Comparison of ENCODE assay signal across 8 mouse cellular contexts in genomic region chr19:45953286-45953685, GRCm38 (mm10). TPM values are rescaled to one million over a fixed set of nuclear protein-coding genes. Genes with fewer than 3 reads are reported as not detected.
DNase-seq lines count a peak whose midpoint lies in the region; ATAC-seq and TF ChIP-seq lines count a peak whose summit lies in the region.

No protein-coding gene starts in this region.

- peak; percentile 33; the same call in 1 of the 2 replicates for TF ChIP-seq CTCF in bone marrow, adult 2 months (IDR thresholded peaks at IDR 0.05; ENCODE audit: control insufficient read depth, insufficient read depth, low read length)
- peak; percentile 94 for TF ChIP-seq CTCF in layer of hippocampus, adult 2 months (conservative IDR thresholded peaks at IDR 0.05)

- H3K4me3 ChIP-seq in limb, embryonic 11.5 days (ENCODE audit: low read depth, low read length), result no peak overlapping the region
- H3K4me3 ChIP-seq in limb, embryonic 10.5 days, result no peak overlapping the region
- H3K4me3 ChIP-seq in bone marrow, adult 2 months (replicated peaks; ENCODE audit: control insufficient read depth, low read depth, low read length), result no peak overlapping the region
- no peak overlapping the region for H3K4me3 ChIP-seq in layer of hippocampus, adult 2 months

- 15% methylated on average over 3 of the region's 3 CpGs for WGBS in limb, embryonic 11.5 days
- WGBS in limb, embryonic 10.5 days, result 11% methylated on average over 3 of the region's 3 CpGs
- 15% methylated on average over 3 of the region's 3 CpGs for WGBS in bone marrow, adult 2 months

- no peak overlapping the region for H3K4me2 ChIP-seq in limb, embryonic 11.5 days (ENCODE audit: low read depth, severe bottlenecking)

- H3K9me3 ChIP-seq in limb, embryonic 11.5 days (ENCODE audit: control insufficient read depth, low read length), result no peaks in the 10 kb centered on the region
- no peaks in the 10 kb centered on the region for H3K9me3 ChIP-seq in limb, embryonic 10.5 days (replicated peaks)

- no peaks in the 10 kb centered on the region for H3K27me3 ChIP-seq in limb, embryonic 11.5 days (ENCODE audit: control insufficient read depth, insufficient read depth, low read length)
- no peaks in the 10 kb centered on the region for H3K27me3 ChIP-seq in limb, embryonic 10.5 days (ENCODE audit: low read depth, poor library complexity, severe bottlenecking)

- no peak overlapping the region for H3K9ac ChIP-seq in limb, embryonic 11.5 days (ENCODE audit: low read length)

- H3K36me3 ChIP-seq in limb, embryonic 11.5 days (ENCODE audit: control insufficient read depth, insufficient read depth, low read length), result no peaks in the 10 kb centered on the region
- peaks cover 37% of the 10 kb centered on the region for H3K36me3 ChIP-seq in limb, embryonic 10.5 days

- ATAC-seq in limb, embryonic 11.5 days (ENCODE audit: insufficient number of reproducible peaks, low FRiP score, low TSS enrichment, low read depth), result no peak
- ATAC-seq in monocyte, adult 5-6 weeks (replicated peaks; ENCODE audit: insufficient number of reproducible peaks, low FRiP score, low TSS enrichment, poor library complexity, severe bottlenecking), result no peak

- no peak overlapping the region for H3K27ac ChIP-seq in limb, embryonic 11.5 days (replicated peaks; ENCODE audit: low read depth, low read length)
- H3K27ac ChIP-seq in limb, embryonic 10.5 days, result no peak overlapping the region
- H3K27ac ChIP-seq in bone marrow, adult 2 months (ENCODE audit: control insufficient read depth, insufficient read depth, low read depth, low read length, poor library complexity), result no peak overlapping the region
- no peak overlapping the region for H3K27ac ChIP-seq in layer of hippocampus, adult 2 months

- DNase-seq in cerebellum, adult 18-20 months, result peak; percentile 10 to 22
- no peak for DNase-seq in cerebellum, adult 11 months
- peak; percentile 25 for DNase-seq in limb, embryonic 11.5 days (ENCODE audit: low spot score)
- DNase-seq in limb, embryonic 10.5 days (ENCODE audit: low spot score), result no peak
- DNase-seq in layer of hippocampus, adult 2 months (ENCODE audit: low spot score in 2 of 2), result peak; percentile 36 to 40
- DNase-seq in right cerebral cortex, postnatal 25 days, result peak; percentile 23

- TF ChIP-seq POLR2A in bone marrow, adult 2 months (IDR thresholded peaks at IDR 0.05; ENCODE audit: borderline replicate concordance, control insufficient read depth, low read depth, low read length), result no peak

- no peaks in the 10 kb centered on the region for H3K4me1 ChIP-seq in limb, embryonic 11.5 days (ENCODE audit: control insufficient read depth, insufficient read depth, low read length)
- H3K4me1 ChIP-seq in limb, embryonic 10.5 days, result no peaks in the 10 kb centered on the region
- H3K4me1 ChIP-seq in bone marrow, adult 2 months (ENCODE audit: control insufficient read depth, insufficient read depth, low read length), result no peaks in the 10 kb centered on the region

RNA-seq across cellular contexts. Expression of gene Armh3, which starts 45.0 kb away (rescaled TPM):
- 15.0 and 16.3 TPM in 2 replicates for polyA plus RNA-seq in limb, embryonic 11.5 days (2014; fragmentation: Nextera tagmentation; extraction: Ambion mirVana)
- 18.0 and 20.1 TPM in 2 replicates for polyA plus RNA-seq in limb, embryonic 10.5 days (2016; fragmentation: Nextera tagmentation; extraction: Ambion mirVana)
- 2.8 and 5.3 TPM in 2 replicates for polyA plus RNA-seq in bone marrow, adult 2 months (2011; ENCODE audit: insufficient read depth, insufficient read length, low replicate concordance, missing spikeins)
- 10 to 100 TPM; 19.0 to 20.6 TPM for total RNA-seq in layer of hippocampus, adult 2 months (2021)
- 7.5 to 16.0 TPM (median 11.5 TPM) in 3 replicates for total RNA-seq in monocyte, adult 5-6 weeks (2017)

RNA-seq across cellular contexts. Expression of gene Hps6, which starts 50.0 kb away (rescaled TPM):
- polyA plus RNA-seq in limb, embryonic 11.5 days (2014; fragmentation: Nextera tagmentation; extraction: Ambion mirVana), result 2.7 and 3.1 TPM in 2 replicates
- 4.7 and 5.3 TPM in 2 replicates for polyA plus RNA-seq in limb, embryonic 10.5 days (2016; fragmentation: Nextera tagmentation; extraction: Ambion mirVana)
- 1.2 and 1.9 TPM in 2 replicates for polyA plus RNA-seq in bone marrow, adult 2 months (2011; ENCODE audit: insufficient read depth, insufficient read length, low replicate concordance, missing spikeins)
- total RNA-seq in layer of hippocampus, adult 2 months (2021), result 1 to 10 TPM; 6.3 to 8.2 TPM
- total RNA-seq in monocyte, adult 5-6 weeks (2017), result 4.3 to 14.7 TPM (median 6.0 TPM) in 3 replicates

Comparison
In these comparisons a context has a peak if more than half of its experiments do, and no peak if none do; other contexts are left out.
1. DNase-seq: peak in cerebellum, adult 18-20 months (2 of 2), limb, embryonic 11.5 days (single experiment), layer of hippocampus, adult 2 months (2 of 2) and right cerebral cortex, postnatal 25 days (single experiment); none in cerebellum, adult 11 months (single experiment) and limb, embryonic 10.5 days (single experiment).